Mouse (Mus musculus) thymus, postnatal 0 days (tissue): ENCODE measurements at regions not wholly inside any gene's neighbourhood (a gene's known extent, or its start where the extent isn't known, plus 50 kb on each side); places are given as distances from the start of the nearest gene placed in this dataset.

ENCODE experiments used
- DNase-seq: peaks from one replicate; pipeline ENCODE4 v3.0.0-alpha.2; 2015; ENCODE audit warnings: low spot score

- DNase-seq: no peak
Observed at GRCm38 (mm10) chr1:152168284-152168683, 78.4 kb upstream of the 1700025G04Rik start.

GRCm38 (mm10) chr1:152167716-152168115, 77.8 kb upstream of the 1700025G04Rik start:
- DNase-seq: no peak

GRCm38 (mm10) chr1:152165490-152165905, 75.6 kb upstream of the 1700025G04Rik start:
- DNase-seq: no peak

- no peak for DNase-seq
Observed at GRCm38 (mm10) chr1:152164843-152165489, 75.0 kb upstream of the 1700025G04Rik start.

GRCm38 (mm10) chr1:152164212-152164611, 74.3 kb upstream of the 1700025G04Rik start:
- DNase-seq: no peak

GRCm38 (mm10) chr1:152152474-152152873, 62.5 kb upstream of the 1700025G04Rik start:
- no peak for DNase-seq

GRCm38 (mm10) chr1:152148731-152149130, 58.8 kb upstream of the 1700025G04Rik start:
- DNase-seq: no peak

- no peak for DNase-seq
Observed at GRCm38 (mm10) chr1:152140175-152140574, 50.2 kb upstream of the 1700025G04Rik start.
